Mouse (Mus musculus) limb, embryonic 15.5 days (tissue): ENCODE data around the gene Fbxw28. TPM values are rescaled to one million over a fixed set of nuclear protein-coding genes. Genes with fewer than 3 reads are reported as not detected.
"Not testable (repeated sequence)": the region's sequence is repeated elsewhere in the genome, so short reads cannot be mapped to it uniquely, and the experiment has no call there.

Experiments
- ATAC-seq: fragments of 200-750 bp; cut with Nextera tagmentation; 2 replicates; pipeline ENCODE4 v1.8.0; 2017; ENCODE audit warnings: low read depth, moderate TSS enrichment; ENCODE audit not compliant: insufficient number of reproducible peaks, low FRiP score, low TSS enrichment
- H3K27ac ChIP-seq: fragments of 300-500 bp; sonication (generic); 2 replicates; pipeline ENCODE4 v1.5.1; 2015; ENCODE audit warnings: moderate library complexity, mild to moderate bottlenecking, inconsistent platforms
- H3K27me3 ChIP-seq: fragments of 300-500 bp; sonication (generic); 2 replicates; pipeline ENCODE4 v1.6.1; 2015; ENCODE audit warnings: inconsistent platforms
- H3K36me3 ChIP-seq: fragments of 300-500 bp; sonication (generic); 2 replicates; pipeline ENCODE4 v1.6.1; 2015; ENCODE audit warnings: inconsistent platforms
- H3K4me1 ChIP-seq: fragments of 300-500 bp; sonication (generic); 2 replicates; pipeline ENCODE4 v1.6.1; 2015; ENCODE audit warnings: inconsistent platforms
- H3K4me2 ChIP-seq: fragments of 300-500 bp; sonication (generic); 2 replicates; pipeline ENCODE4 v1.6.1; 2015; ENCODE audit warnings: mild to moderate bottlenecking, inconsistent platforms
- H3K4me3 ChIP-seq: fragments of 300-500 bp; sonication (generic); 2 replicates; pipeline ENCODE4 v1.5.1; 2015; ENCODE audit warnings: mild to moderate bottlenecking, inconsistent platforms
- H3K9ac ChIP-seq: fragments of 300-500 bp; sonication (generic); 2 replicates; pipeline ENCODE4 v1.6.1; 2015; ENCODE audit warnings: inconsistent platforms
- H3K9me3 ChIP-seq: fragments of 300-500 bp; sonication (generic); 2 replicates; pipeline ENCODE4 v1.6.1; 2016; ENCODE audit warnings: inconsistent platforms
- WGBS: fragments of 180-500 bp; shearing (Covaris S2); methylation state at CpG from one replicate; pipeline ENCODE4 v1.1.7; 2015; 5-methylcytosine and 5-hydroxymethylcytosine counted together
- polyA plus RNA-seq: library from polyadenylated mRNA; unstranded; fragments of >200 nt; fragmentation: Nextera tagmentation; extraction: Ambion mirVana; gene quantifications from 2 replicates; pipeline ENCODE4 v1.2.1, GENCODE M21; 2015

The Fbxw28 gene
- polyA plus RNA-seq, result not detected in 2 replicates

DNA sequence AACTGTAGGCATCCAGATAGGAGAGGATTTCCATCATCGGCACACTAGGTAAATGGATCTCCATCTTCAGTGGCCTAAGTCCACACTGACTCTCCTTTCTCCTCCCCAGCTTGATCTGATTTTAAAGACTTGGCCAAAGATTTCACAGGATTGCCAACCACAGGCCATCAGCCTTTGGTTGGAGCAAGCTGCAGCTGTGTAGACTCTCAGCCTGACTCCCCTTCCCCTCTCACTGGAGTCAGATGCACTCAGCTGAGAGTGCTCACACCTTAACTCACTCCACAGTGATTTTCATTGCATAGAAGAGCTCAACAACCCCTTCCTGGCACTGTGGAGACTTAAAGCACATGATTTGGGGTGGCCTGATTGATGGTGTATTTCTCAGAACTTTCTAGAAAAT lies at the start of gene Fbxw28:
TSS of gene Fbxw28 (minus strand) at position 101 of the 400 bp plus-strand sequence.
- not testable (repeated sequence) for H3K36me3 ChIP-seq, H3K4me2 ChIP-seq, ATAC-seq, H3K9ac ChIP-seq, H3K27me3 ChIP-seq, H3K9me3 ChIP-seq, H3K4me3 ChIP-seq, H3K4me1 ChIP-seq, H3K27ac ChIP-seq
- WGBS, result 100% methylated on average over 1 of the region's 1 CpGs

DNA sequence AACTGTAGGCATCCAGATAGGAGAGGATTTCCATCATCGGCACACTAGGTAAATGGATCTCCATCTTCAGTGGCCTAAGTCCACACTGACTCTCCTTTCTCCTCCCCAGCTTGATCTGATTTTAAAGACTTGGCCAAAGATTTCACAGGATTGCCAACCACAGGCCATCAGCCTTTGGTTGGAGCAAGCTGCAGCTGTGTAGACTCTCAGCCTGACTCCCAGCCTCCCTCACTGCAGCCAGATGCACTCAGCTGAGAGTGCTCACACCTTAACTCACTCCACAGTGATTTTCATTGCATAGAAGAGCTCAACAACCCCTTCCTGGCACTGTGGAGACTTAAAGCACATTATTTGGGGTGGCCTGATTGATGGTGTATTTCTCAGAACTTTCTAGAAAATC lies 51.9 kb downstream of the Fbxw28 start, which contains the start of gene Fbxw14:
TSS of gene Fbxw14 (minus strand) at position 101 of the 400 bp plus-strand sequence.
- H3K27ac ChIP-seq, H3K4me2 ChIP-seq, H3K27me3 ChIP-seq, H3K9ac ChIP-seq, H3K36me3 ChIP-seq, ATAC-seq, H3K4me3 ChIP-seq, H3K9me3 ChIP-seq, H3K4me1 ChIP-seq: not testable (repeated sequence)
- 100% methylated on average over 1 of the region's 1 CpGs for WGBS

Other genes starting within 250 kb of the Fbxw28 start
- gene Plxnb1, start 244.3 kb downstream of the Fbxw28 start, polyA plus RNA-seq, result 9.3 and 11.2 TPM in 2 replicates
- gene Fbxw21, start 177.6 kb downstream of the Fbxw28 start, polyA plus RNA-seq, result not detected in 2 replicates
- not detected in 2 replicates for gene Fbxw13, start 143.7 kb downstream of the Fbxw28 start, polyA plus RNA-seq
- not detected in 2 replicates for gene Fbxw20, start 104.9 kb downstream of the Fbxw28 start, polyA plus RNA-seq
- not detected in 2 replicates for gene Fbxw14, start 52.0 kb downstream of the Fbxw28 start, polyA plus RNA-seq
- gene Fbxw22, start 64.6 kb upstream of the Fbxw28 start, polyA plus RNA-seq, result not detected in 2 replicates
- gene Fbxw16, start 109.5 kb upstream of the Fbxw28 start, polyA plus RNA-seq, result not detected in 2 replicates
- gene Fbxw19, start 156.2 kb upstream of the Fbxw28 start, polyA plus RNA-seq, result not detected in 2 replicates
- gene Fbxw15, start 228.6 kb upstream of the Fbxw28 start, polyA plus RNA-seq, result not detected in 2 replicates